Mouse (Mus musculus) liver, embryonic 16.5 days (tissue): ENCODE data around the gene Flrt2. TPM values are rescaled to one million over a fixed set of nuclear protein-coding genes. Genes with fewer than 3 reads are reported as not detected.
A peak's percentile ranks its signal among the peaks of the same experiment; 100 is the strongest.

ENCODE experiments used
- ATAC-seq: fragments of 200-750 bp; cut with Nextera tagmentation; 2 replicates; pipeline ENCODE4 v1.8.0; 2017; ENCODE audit warnings: low read depth, mild to moderate bottlenecking, moderate number of reproducible peaks, moderate library complexity
- H3K27ac ChIP-seq: fragments of 300-500 bp; sonication (generic); 2 replicates; pipeline ENCODE4 v1.5.1; 2014; ENCODE audit warnings: mild to moderate bottlenecking, low read length
- H3K27me3 ChIP-seq: fragments of 300-500 bp; sonication (generic); 2 replicates; pipeline ENCODE4 v1.6.1; 2014; ENCODE audit warnings: low read depth, low read length, mixed read lengths; ENCODE audit not compliant: control insufficient read depth, insufficient read depth
- H3K36me3 ChIP-seq: fragments of 300-500 bp; sonication (generic); 2 replicates; pipeline ENCODE4 v1.6.1; 2014; ENCODE audit warnings: mild to moderate bottlenecking; ENCODE audit not compliant: control insufficient read depth, insufficient read depth
- H3K4me1 ChIP-seq: fragments of 300-500 bp; sonication (generic); 2 replicates; pipeline ENCODE4 v1.6.1; 2014; ENCODE audit warnings: low read depth, low read length, mixed read lengths; ENCODE audit not compliant: control insufficient read depth
- H3K4me2 ChIP-seq: fragments of 300-500 bp; sonication (generic); 2 replicates; pipeline ENCODE4 v1.6.1; 2014; ENCODE audit warnings: low read depth, low read length, mixed read lengths
- H3K4me3 ChIP-seq: fragments of 300-500 bp; sonication (generic); 2 replicates; pipeline ENCODE4 v1.5.1; 2014; ENCODE audit warnings: low read depth, mild to moderate bottlenecking, low read length
- H3K9ac ChIP-seq: fragments of 300-500 bp; sonication (generic); 2 replicates; pipeline ENCODE4 v1.6.1; 2014; ENCODE audit warnings: low read depth, low read length
- H3K9me3 ChIP-seq: fragments of 300-500 bp; sonication (generic); replicated peaks from 2 replicates; pipeline ENCODE4 v1.6.1; 2016; ENCODE audit warnings: low read length; ENCODE audit not compliant: control insufficient read depth
- WGBS: fragments of 180-500 bp; shearing (Covaris S2); extraction: QIAGEN DNeasy Blood & Tissue Kit; methylation state at CpG from one replicate; pipeline ENCODE4 v1.1.7; 2014; ENCODE audit not compliant: insufficient replicate concordance; 5-methylcytosine and 5-hydroxymethylcytosine counted together
- polyA plus RNA-seq: library from polyadenylated mRNA; unstranded; fragments of >200 nt; fragmentation: Nextera tagmentation; extraction: Ambion mirVana; gene quantifications from 2 replicates; pipeline ENCODE4 v1.2.1, GENCODE M21; 2015

Gene Flrt2
- polyA plus RNA-seq, 1 experiment from 2014 or later, result 0.85 TPM

DNA sequence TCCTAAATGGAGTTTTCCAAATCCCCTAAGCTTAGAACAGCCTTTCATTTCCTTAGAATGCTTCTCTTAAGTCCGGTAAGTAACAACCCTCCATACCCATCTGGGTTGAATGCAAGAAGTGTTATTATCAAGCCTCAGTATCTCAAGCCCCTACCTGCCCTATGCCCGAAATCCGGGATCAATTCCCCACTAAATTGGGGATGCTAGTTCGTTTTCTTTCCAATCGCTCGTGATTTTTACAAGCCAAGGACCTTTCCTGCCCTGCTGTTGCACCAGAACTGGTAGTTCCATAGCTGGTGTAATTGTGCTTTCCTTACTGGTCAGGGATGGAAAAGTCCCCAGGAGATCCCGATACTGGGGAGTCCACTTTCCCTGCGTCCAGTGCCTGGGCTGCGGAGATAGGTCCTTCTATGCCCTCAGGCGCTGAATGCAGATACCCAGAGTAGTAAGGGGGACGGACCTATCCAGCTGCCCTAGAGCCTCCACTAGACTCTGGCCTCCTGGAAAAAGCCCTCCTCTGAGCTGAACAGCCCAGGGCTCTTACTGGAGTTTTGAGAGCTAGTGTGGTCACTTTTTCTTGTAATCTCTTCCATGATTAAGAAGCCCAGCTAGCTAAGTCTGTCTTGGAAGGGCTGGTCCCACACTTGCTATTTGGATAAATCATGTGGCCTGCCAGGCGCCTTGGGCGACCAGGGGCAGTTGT lies 1.1 kb downstream of the Flrt2 start:
- H3K4me2 ChIP-seq, result no peak overlapping the region
- H3K9me3 ChIP-seq, result no peaks in the 10 kb centered on the region
- WGBS, result 2% methylated on average over 13 of the region's 13 CpGs
- H3K27me3 ChIP-seq, result peaks cover 63% of the 10 kb centered on the region
- no peak overlapping the region for H3K27ac ChIP-seq
- H3K9ac ChIP-seq, result no peak overlapping the region
- H3K4me1 ChIP-seq, result no peaks in the 10 kb centered on the region
- no peak overlapping the region for H3K4me3 ChIP-seq
- no peak for ATAC-seq
- no peaks in the 10 kb centered on the region for H3K36me3 ChIP-seq

DNA sequence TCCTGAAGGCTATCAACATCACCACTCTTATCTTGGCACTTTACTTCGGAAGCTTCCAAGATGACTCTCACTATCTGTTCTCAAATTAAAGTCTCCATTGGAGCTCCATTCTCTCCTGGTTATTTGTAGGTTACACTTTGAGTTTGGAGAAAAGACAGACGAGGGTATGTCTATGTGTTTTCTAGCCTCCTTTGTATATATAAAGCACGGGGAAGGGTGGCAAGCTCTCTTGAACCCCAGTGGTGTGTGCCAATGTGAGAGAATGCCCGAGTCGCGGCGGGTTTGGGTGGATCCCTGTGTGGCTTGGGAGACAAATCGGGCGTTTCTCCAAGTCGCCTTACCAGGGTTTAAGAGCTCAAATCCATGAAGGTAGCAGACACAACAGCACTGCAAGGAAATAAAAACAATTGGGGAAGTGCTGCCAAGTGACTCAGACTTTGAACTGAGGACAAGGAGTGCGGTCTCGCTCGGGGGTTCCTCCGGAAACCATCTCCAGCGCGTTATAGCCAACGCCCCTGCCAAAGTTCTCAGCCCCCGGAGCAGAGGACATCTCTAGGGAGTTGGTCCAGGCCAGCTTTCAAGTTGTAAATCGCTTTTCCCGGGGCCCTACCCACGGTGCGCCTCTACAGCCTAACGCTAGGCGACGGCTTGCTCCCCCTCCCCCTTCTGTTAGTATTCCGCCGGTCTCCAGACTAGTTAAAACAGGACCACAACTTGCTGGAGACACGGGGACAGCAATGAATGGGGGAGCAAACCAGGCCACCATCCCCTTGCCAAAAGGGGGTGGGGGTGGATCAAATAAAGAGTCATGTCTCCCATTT lies 1.8 kb downstream of the Flrt2 start:
- H3K9ac ChIP-seq, result no peak overlapping the region
- H3K4me2 ChIP-seq, result peak overlapping the region; percentile 30
- under 1% methylated on average over 28 of the region's 28 CpGs for WGBS
- ATAC-seq, result no peak
- no peaks in the 10 kb centered on the region for H3K9me3 ChIP-seq
- H3K4me3 ChIP-seq, result peak overlapping the region; percentile 22
- no peak overlapping the region for H3K27ac ChIP-seq
- peaks cover 63% of the 10 kb centered on the region for H3K27me3 ChIP-seq
- no peaks in the 10 kb centered on the region for H3K36me3 ChIP-seq
- H3K4me1 ChIP-seq, result no peaks in the 10 kb centered on the region

DNA sequence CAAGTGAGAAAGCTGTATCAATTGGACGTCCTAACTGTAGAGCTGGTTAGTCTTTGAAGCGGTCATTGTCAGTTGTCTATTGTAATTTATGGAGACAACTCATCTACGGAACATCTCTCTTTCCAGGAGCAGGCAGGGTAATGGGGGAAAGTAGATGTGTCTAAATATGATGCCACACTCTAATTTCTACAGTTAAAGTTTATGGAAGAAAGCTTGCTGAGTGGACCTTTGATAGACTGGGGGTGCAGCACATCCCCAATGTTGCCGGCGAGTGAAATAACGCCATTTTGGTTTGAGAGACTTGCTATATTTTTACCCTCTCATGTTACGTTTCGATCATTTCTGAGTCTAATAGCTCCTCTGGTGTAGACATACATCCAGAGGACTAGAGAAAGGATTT lies 2.5 kb downstream of the Flrt2 start:
- Histone ChIP-seq H3K4me1 (no peaks in the 10 kb centered on the region), H3K9ac (no peak overlapping the region), H3K27me3 (peaks cover 63% of the 10 kb centered on the region), H3K4me3 (peak overlapping the region; percentile 57), H3K36me3 (no peaks in the 10 kb centered on the region), H3K4me2 (peak overlapping the region; percentile 61), H3K9me3 (no peaks in the 10 kb centered on the region), H3K27ac (no peak overlapping the region)
- no peak for ATAC-seq
- 1% methylated on average over 8 of the region's 8 CpGs for WGBS

DNA sequence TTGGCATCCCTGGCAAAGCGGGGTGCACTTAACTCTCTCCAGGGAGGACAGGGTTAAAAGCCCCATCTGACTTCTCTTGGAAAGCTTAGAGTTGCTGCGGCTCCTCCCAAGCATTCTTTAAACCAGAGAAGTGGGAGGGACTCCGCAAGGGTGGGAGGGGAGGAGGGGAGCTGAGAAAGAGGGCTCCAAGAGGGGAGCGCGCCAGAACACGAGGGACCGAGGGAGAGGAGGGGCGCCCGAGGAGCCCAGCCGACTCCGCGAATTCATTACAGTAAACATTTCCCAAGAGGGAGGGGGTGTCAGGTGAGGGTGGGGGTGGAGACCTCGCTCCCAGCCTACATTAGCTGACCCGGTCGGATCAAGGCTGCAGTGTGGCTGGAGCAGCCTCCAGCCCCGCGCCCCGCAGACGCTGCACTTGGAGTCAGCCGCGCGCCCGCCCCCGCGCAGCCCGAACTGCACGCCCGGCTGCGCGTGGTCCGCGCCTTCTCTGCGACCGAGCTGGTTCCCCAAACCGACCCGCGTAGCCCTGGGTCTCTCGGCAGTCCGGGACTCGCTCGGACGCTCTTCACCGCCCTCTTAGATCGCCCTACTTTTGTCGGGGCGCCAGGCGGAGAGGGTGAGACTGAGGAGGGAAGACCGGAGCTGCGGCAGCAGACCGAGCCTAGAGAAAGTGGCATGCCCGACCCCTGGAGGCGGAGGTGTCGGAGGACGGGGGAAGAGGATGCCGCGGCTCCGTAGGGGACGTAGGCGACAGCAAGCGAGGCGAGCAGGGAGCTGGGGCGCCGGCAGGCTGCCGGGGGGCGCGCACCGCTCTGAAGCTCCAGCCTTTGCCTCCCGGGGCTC lies 3.2 kb downstream of the Flrt2 start:
- WGBS, result 0% methylated on average over 67 of the region's 68 CpGs
- peaks cover 63% of the 10 kb centered on the region for H3K27me3 ChIP-seq

DNA sequence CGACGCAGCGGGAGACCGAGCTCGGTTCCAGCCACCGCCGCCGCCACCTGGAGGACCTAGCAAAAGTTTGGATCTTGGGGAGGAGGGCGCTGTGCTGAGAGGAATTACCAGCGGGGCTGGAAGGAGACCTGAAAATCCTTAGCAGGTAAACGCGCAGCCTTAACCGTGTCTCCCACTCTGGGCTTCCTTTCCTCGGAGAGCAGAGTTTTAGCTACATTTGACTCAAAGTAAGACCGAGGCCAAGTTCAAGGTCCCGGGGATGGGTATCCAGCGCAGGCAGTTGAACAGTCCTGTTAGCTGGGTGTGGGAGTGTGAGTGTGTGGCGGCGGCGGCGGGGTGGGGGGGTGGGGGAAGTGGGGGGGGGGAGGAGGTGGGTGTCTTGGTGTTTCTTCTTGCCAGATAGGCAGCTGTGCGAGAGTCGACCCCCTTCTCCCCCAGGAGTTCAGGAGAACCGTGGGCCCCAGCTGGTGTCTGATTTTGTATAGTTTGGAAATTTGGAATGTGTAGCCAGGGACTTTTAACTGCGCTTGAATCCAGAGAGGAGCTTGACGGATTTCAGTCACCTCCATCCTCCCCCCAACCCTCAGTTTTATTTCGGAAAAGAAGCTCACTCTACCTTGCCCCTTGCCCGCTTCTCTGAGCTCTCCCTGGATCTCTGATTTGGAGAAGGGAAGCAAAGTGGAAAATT lies 4.0 kb downstream of the Flrt2 start:
- no peak for ATAC-seq

More for the DNA sequence above, 3.2 kb downstream of the Flrt2 start:
- Histone ChIP-seq H3K9me3 (no peaks in the 10 kb centered on the region), H3K27ac (no peak overlapping the region), H3K4me3 (peak overlapping the region; percentile 57), H3K9ac (no peak overlapping the region; the same call in 1 of the 2 replicates), H3K4me1 (no peaks in the 10 kb centered on the region), H3K36me3 (no peaks in the 10 kb centered on the region), H3K4me2 (peak overlapping the region; percentile 61)
- peak; percentile 45 for ATAC-seq

DNA sequence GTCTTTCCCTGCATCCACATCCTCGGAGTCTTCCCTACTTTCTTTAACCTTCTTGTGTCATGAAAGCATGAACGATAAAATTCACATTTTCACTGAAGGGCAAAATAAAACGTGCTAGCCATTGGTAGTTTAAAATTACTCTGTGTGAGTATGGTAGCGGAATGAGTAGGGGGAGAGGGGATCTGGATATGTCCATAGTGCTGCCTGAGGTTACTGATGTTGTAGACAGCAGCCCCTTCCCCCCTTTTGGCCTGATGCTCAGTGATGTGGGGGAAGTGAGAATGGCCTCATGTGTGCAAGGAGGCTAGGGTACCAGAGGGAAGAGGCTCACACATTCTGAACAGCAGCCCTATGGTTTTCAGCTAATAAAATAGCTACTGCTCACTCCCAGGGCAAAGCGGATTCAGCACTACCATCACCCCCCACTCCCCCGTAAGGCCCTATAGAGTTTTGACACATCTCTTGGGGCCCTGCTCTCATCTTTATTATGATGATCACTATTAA lies 4.5 kb downstream of the Flrt2 start:
- no peak overlapping the region for H3K27ac ChIP-seq
- H3K9ac ChIP-seq, result no peak overlapping the region
- H3K36me3 ChIP-seq, result no peaks in the 10 kb centered on the region
- no peak for ATAC-seq
- no peak overlapping the region; the same call in 1 of the 2 replicates for H3K4me3 ChIP-seq
- H3K27me3 ChIP-seq, result peaks cover 61% of the 10 kb centered on the region
- H3K4me1 ChIP-seq, result no peaks in the 10 kb centered on the region
- no peaks in the 10 kb centered on the region for H3K9me3 ChIP-seq
- 19% methylated on average over 6 of the region's 6 CpGs for WGBS
- H3K4me2 ChIP-seq, result no peak overlapping the region

More for the DNA sequence above, 4.0 kb downstream of the Flrt2 start:
- Histone ChIP-seq H3K4me1 (no peaks in the 10 kb centered on the region), H3K9ac (no peak overlapping the region), H3K4me3 (peak overlapping the region; percentile 57), H3K27ac (no peak overlapping the region), H3K9me3 (no peaks in the 10 kb centered on the region), H3K36me3 (no peaks in the 10 kb centered on the region), H3K4me2 (peak overlapping the region; percentile 61), H3K27me3 (peaks cover 63% of the 10 kb centered on the region)
- WGBS, result 2% methylated on average over 28 of the region's 28 CpGs

DNA sequence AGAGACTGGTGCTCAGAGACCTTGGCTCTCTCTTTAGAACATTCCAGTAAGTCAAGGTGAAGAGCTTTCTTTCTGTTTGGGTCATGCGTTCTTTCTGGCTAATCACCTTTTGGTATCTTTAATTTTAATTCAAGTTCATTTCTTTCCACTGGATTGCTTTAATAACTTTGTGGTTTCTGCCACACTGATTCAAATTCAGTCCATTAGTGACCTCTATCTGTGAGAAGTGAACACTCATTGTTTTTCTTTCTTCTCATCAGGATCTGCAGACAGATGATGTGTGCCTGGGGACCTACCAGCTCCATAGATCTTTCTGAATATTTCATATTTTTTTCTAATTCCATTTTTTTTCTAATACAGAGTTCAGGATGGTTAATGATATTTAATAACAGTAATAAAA lies 6.5 kb downstream of the Flrt2 start:
- H3K36me3 ChIP-seq, result no peaks in the 10 kb centered on the region
- no peak overlapping the region for H3K4me2 ChIP-seq
- no peak overlapping the region for H3K27ac ChIP-seq
- no peak overlapping the region for H3K4me3 ChIP-seq
- H3K9ac ChIP-seq, result no peak overlapping the region
- peaks cover 41% of the 10 kb centered on the region for H3K27me3 ChIP-seq
- H3K9me3 ChIP-seq, result no peaks in the 10 kb centered on the region
- 35% methylated on average over 1 of the region's 1 CpGs for WGBS
- H3K4me1 ChIP-seq, result no peaks in the 10 kb centered on the region
- no peak for ATAC-seq

DNA sequence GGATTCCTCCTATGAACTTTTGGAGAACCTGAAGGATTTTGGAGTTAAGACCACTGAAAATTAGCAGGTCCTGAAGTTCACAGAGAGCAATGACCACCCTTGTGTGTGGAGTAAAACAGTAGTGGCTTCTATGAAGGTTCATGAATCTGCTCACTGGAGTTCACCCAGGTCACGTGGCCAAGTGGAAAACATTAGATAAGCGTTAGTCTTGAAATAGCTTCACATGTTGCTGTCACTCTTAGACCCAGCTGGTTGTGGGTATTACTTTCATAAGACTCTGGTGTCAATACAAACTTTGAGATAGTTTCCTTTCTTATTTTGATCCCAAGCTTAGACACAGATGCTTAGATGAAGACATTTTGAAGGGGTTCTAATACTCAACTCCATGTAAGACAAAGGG lies 8.7 kb downstream of the Flrt2 start:
- Histone ChIP-seq H3K4me3 (no peak overlapping the region), H3K27ac (no peak overlapping the region), H3K9me3 (no peaks in the 10 kb centered on the region), H3K27me3 (peaks cover 19% of the 10 kb centered on the region), H3K4me2 (no peak overlapping the region), H3K36me3 (no peaks in the 10 kb centered on the region), H3K4me1 (no peaks in the 10 kb centered on the region), H3K9ac (no peak overlapping the region)
- ATAC-seq, result no peak
- WGBS, result 30% methylated on average over 2 of the region's 2 CpGs
